Mouse (Mus musculus): ENCODE results near the gene Cdh10.

Cdh10 gene

GRCm38 (mm10) chr15:18984891-18985290 is 166.1 kb downstream of the Cdh10 start:
- DNase-seq (ENCODE audit: low spot score): no peak

DNA sequence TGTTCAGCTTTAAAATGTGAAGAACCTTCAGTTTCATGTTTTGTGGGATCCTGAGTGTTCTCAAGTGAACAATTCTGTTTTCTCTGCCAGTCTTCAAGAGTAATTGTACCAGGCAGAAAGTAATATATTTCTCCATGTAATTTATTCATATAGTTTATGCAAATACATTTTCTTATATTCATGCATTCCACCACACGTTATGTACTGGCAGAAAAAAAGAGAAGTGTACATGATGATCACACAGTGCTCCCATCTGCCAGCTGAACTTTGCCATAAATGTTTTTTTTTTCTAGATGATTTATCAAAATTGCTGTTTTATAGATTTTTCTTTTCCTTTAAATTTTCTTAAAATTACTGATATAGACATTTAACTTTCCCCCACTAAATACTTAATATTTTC is 168.9 kb downstream of the Cdh10 start:
- DNase-seq (ENCODE audit: low spot score): no peak

- no peak for DNase-seq (ENCODE audit: low spot score)
Observed at GRCm38 (mm10) chr15:18993512-18993911, 174.8 kb downstream of the Cdh10 start.

DNA sequence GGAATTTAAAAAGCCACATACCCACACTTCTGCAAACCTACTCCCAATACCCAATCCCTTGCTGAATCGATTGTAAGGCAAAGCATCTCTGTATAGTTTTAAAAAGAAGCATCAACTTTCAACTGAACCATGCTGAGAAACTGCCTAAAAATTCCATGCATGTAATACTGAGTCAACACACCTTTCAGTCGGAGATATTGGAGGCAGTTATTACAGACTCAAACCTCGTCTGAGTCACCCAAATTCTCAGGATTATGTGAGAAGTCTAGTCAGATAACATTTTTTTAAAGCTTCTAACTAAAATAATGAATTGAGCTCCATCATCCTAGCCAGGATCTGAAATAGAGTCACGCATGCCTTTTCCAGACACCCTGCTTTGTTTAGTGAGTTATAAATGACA is 175.5 kb downstream of the Cdh10 start:
- DNase-seq (ENCODE audit: low spot score): no peak

GRCm38 (mm10) chr15:19010829-19011228 is 192.1 kb downstream of the Cdh10 start:
- DNase-seq (ENCODE audit: low spot score): no peak

DNA sequence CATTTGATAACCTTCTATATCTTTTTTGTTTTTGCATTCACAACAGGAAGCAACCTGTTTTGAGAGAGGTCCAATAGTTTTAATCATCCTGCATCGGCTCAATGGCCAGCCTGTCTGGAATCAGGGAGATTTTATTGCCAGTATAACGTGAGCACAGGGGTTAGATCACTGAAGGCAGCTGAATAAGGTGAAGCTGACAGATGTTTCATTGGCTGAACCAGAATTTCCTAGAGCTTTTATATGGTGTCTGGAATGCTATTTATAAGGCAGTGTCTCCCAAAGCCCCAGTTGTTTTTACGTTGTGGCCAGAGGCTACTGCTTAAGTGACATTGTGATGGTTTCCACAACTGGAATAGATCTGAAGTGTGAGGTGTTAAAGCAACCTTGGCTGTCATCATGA is 214.2 kb downstream of the Cdh10 start:
- no peak for DNase-seq (ENCODE audit: low spot score)

- peak; percentile 7 for DNase-seq (ENCODE audit: low spot score)
Observed at GRCm38 (mm10) chr15:19040077-19040476, 221.3 kb downstream of the Cdh10 start.

All from layer of hippocampus, adult 9-10 months (tissue).